In the genomic region with DNA sequence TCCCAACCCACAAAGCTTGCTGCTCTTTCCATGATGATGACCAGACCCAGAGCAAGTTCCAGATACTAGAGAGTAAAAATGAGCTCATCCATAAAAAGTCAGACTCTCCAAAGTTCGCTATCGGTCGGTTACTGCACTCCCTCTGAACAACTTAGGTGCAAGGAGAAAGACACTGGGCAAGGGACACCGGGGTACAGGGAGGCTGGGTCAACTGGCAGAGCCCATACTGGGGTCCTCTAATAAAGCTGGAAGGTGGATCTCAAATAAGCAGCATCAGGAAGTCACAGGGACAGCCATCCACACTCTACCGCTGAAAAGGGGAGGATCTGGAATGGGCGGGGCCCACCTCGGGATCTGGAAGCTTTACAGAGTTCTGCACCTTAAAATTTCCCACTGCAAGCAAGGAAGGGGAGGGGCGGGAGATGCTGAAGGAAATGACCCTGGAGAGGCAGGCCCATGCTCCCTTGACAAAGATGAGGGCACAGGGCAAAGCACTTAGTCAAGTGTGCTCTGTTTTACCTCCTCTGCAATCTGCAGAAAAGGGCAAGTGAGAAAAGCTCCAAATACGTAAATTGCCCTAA, we compare ENCODE assay signal across 8 mouse cellular contexts. TPM values are rescaled to one million over a fixed set of nuclear protein-coding genes. Genes with fewer than 3 reads are reported as not detected.
DNase-seq lines count a peak whose midpoint lies in the region; ATAC-seq lines count a peak whose summit lies in the region.

No protein-coding gene starts in this region.

- no peaks in the 10 kb centered on the region for H3K36me3 ChIP-seq in liver, embryonic 11.5 days (ENCODE audit: control insufficient read depth, insufficient read depth, low read length)
- H3K36me3 ChIP-seq in heart, embryonic 16.5 days (ENCODE audit: control insufficient read depth, insufficient read depth): no peaks in the 10 kb centered on the region
- peaks cover 5% of the 10 kb centered on the region; the same call in 1 of the 2 replicates for H3K36me3 ChIP-seq in stomach, embryonic 14.5 days (ENCODE audit: control insufficient read depth, insufficient read depth, low read length)

- DNase-seq in liver, embryonic 11.5 days (ENCODE audit: low spot score): no peak
- no peak for DNase-seq in liver
- peak; percentile 64 to 65 for DNase-seq in kidney, postnatal 36 days
- DNase-seq in frontal cortex, postnatal 14 days (ENCODE audit: low spot score in 2 of 2): no peak
- no peak for DNase-seq in urinary bladder, adult 2 months (ENCODE audit: low spot score)
- no peak for DNase-seq in adipocyte (ENCODE audit: low spot score)

- H3K4me3 ChIP-seq in liver, embryonic 11.5 days (ENCODE audit: low read depth, low read length): peak overlapping the region; percentile 66; the same call in 1 of the 2 replicates
- peak overlapping the region; percentile 78 for H3K4me3 ChIP-seq in heart, embryonic 16.5 days (ENCODE audit: low read length)
- peak overlapping the region; percentile 92 for H3K4me3 ChIP-seq in stomach, embryonic 14.5 days (ENCODE audit: low read depth, low read length)

- H3K27me3 ChIP-seq in liver, embryonic 11.5 days (replicated peaks; ENCODE audit: control insufficient read depth, insufficient read depth, low read length): peaks cover 40% of the 10 kb centered on the region
- H3K27me3 ChIP-seq in heart, embryonic 16.5 days (ENCODE audit: control insufficient read depth, insufficient read depth, low read length): no peaks in the 10 kb centered on the region
- H3K27me3 ChIP-seq in stomach, embryonic 14.5 days (ENCODE audit: control insufficient read depth, insufficient read depth, low read length): no peaks in the 10 kb centered on the region

- H3K4me2 ChIP-seq in liver, embryonic 11.5 days: peak overlapping the region; percentile 74
- peak overlapping the region; percentile 92 for H3K4me2 ChIP-seq in heart, embryonic 16.5 days (ENCODE audit: low read depth, low read length)
- H3K4me2 ChIP-seq in stomach, embryonic 14.5 days (replicated peaks; ENCODE audit: low read depth, low read length): peak overlapping the region; percentile 97

- H3K9ac ChIP-seq in liver, embryonic 11.5 days (ENCODE audit: low read depth, low read length): no peak overlapping the region
- peak overlapping the region; percentile 58 for H3K9ac ChIP-seq in heart, embryonic 16.5 days (ENCODE audit: low read length)
- no peak overlapping the region; the same call in 1 of the 2 replicates for H3K9ac ChIP-seq in stomach, embryonic 14.5 days (replicated peaks; ENCODE audit: low read depth, low read length)

- 28% methylated on average over 9 of the region's 9 CpGs for WGBS in liver, embryonic 11.5 days
- 32% methylated on average over 9 of the region's 9 CpGs for WGBS in heart, embryonic 16.5 days
- 28% methylated on average over 9 of the region's 9 CpGs for WGBS in stomach, embryonic 14.5 days

- no peaks in the 10 kb centered on the region for H3K9me3 ChIP-seq in liver, embryonic 11.5 days (ENCODE audit: control insufficient read depth, low read length)
- H3K9me3 ChIP-seq in heart, embryonic 16.5 days (replicated peaks; ENCODE audit: control insufficient read depth, low read length): no peaks in the 10 kb centered on the region
- H3K9me3 ChIP-seq in stomach, embryonic 14.5 days (ENCODE audit: control insufficient read depth, low read depth, low read length): no peaks in the 10 kb centered on the region

- no peak for ATAC-seq in liver, embryonic 11.5 days (replicated peaks; ENCODE audit: low FRiP score)
- ATAC-seq in heart, embryonic 16.5 days (replicated peaks; ENCODE audit: extremely low read depth, insufficient read depth, low FRiP score): no peak
- ATAC-seq in stomach, embryonic 14.5 days (ENCODE audit: insufficient number of reproducible peaks, insufficient read depth, low FRiP score, low read depth): no peak

- no peaks in the 10 kb centered on the region; the same call in 1 of the 2 replicates for H3K4me1 ChIP-seq in liver, embryonic 11.5 days (replicated peaks; ENCODE audit: control insufficient read depth, insufficient read depth, low read length)
- H3K4me1 ChIP-seq in heart, embryonic 16.5 days (ENCODE audit: control insufficient read depth, insufficient read depth, low read length): peaks cover 23% of the 10 kb centered on the region
- peaks cover 17% of the 10 kb centered on the region; the same call in 1 of the 2 replicates for H3K4me1 ChIP-seq in stomach, embryonic 14.5 days (ENCODE audit: control insufficient read depth, insufficient read depth, low read length)

- H3K27ac ChIP-seq in liver, embryonic 11.5 days (ENCODE audit: low read depth, low read length): no peak overlapping the region
- H3K27ac ChIP-seq in heart, embryonic 16.5 days (ENCODE audit: low read length): 0 out of 2 replicates have a peak overlapping the region, but pooled peaks have one; percentile 15
- H3K27ac ChIP-seq in stomach, embryonic 14.5 days (ENCODE audit: low read length): no peak overlapping the region

RNA-seq across cellular contexts. Expression of gene Fzd1, which starts 3.0 kb away (rescaled TPM):
- 14.7 and 17.8 TPM in 2 replicates for polyA plus RNA-seq in liver, embryonic 11.5 days (2014; fragmentation: Nextera tagmentation; extraction: Ambion mirVana)
- polyA plus RNA-seq in heart, embryonic 16.5 days (2015; fragmentation: Nextera tagmentation; extraction: Ambion mirVana): 13.0 and 15.6 TPM in 2 replicates
- polyA plus RNA-seq in stomach, embryonic 14.5 days (2014; fragmentation: Nextera tagmentation; extraction: Ambion mirVana): 25.7 and 34.6 TPM in 2 replicates
- polyA plus RNA-seq in urinary bladder, adult 2 months (2012; rRNA removed): 90.8 and 102 TPM in 2 replicates

Comparison
In these comparisons a context has a peak if more than half of its experiments do, and no peak if none do; other contexts are left out.
1. DNase-seq: peak in kidney, postnatal 36 days (2 of 2); none in liver, embryonic 11.5 days (single experiment), liver (single experiment), frontal cortex, postnatal 14 days (0 of 2), urinary bladder, adult 2 months (single experiment) and adipocyte (single experiment).
2. Peak in every context shown above with its lines, with median percentiles within 50 percentile points of each other: H3K4me2 ChIP-seq and H3K4me3 ChIP-seq.